Mouse (Mus musculus) myocyte (in vitro differentiated cells): ENCODE results near the gene Prkrip1. TPM values are rescaled to one million over a fixed set of nuclear protein-coding genes. Genes with fewer than 3 reads are reported as not detected.
A peak's percentile ranks its signal among the peaks of the same experiment; 100 is the strongest.

Experiments
- H3K27me3 ChIP-seq: one replicate; pipeline ENCODE4 v1.6.1; 2011; ENCODE audit not compliant: control insufficient read depth, insufficient read depth, insufficient read length
- H3K36me3 ChIP-seq: one replicate; pipeline ENCODE4 v1.6.1; 2011; ENCODE audit not compliant: control insufficient read depth, insufficient read depth
- H3K4me2 ChIP-seq: one replicate; pipeline ENCODE4 v1.6.1; 2011; ENCODE audit warnings: low read depth, control low read depth
- H3K4me3 ChIP-seq: one replicate; pipeline ENCODE4 v1.5.1; 2011; ENCODE audit warnings: mild to moderate bottlenecking, control low read depth, moderate library complexity
- H3K79me2 ChIP-seq: one replicate; pipeline ENCODE4 v1.6.1; 2011; ENCODE audit not compliant: control insufficient read depth, insufficient read depth
- H3ac ChIP-seq: one replicate; pipeline ENCODE4 v1.6.1; 2011; ENCODE audit not compliant: control insufficient read depth, insufficient read length
- CEBPB ChIP-seq: IDR thresholded peaks from 2 replicates; pipeline ENCODE4 v1.6.1; 2011; ENCODE audit warnings: mild to moderate bottlenecking, moderate library complexity; ENCODE audit not compliant: poor library complexity, insufficient read depth, severe bottlenecking
- E2F4 ChIP-seq: IDR thresholded peaks from one replicate; pipeline ENCODE4 v1.6.1; 2011; ENCODE audit warnings: mild to moderate bottlenecking, control low read depth, moderate library complexity; ENCODE audit not compliant: insufficient read depth
- MAX ChIP-seq: IDR thresholded peaks from one replicate; pipeline ENCODE4 v1.6.1; 2011; ENCODE audit warnings: low read depth, mild to moderate bottlenecking, control low read depth
- MYOD1 ChIP-seq, 3 experiments: IDR thresholded peaks; one replicate each; pipeline ENCODE4 v1.6.1; 2011; ENCODE audit warnings: control low read depth in 2 of 3, low read depth in 2 of 3, mild to moderate bottlenecking in 2 of 3, moderate library complexity in 1 of 3; ENCODE audit not compliant: insufficient read length in 2 of 3, control insufficient read depth in 1 of 3
- MYOG ChIP-seq, 3 experiments: IDR thresholded peaks; one replicate each; pipeline ENCODE4 v1.6.1; 2011; ENCODE audit warnings: control low read depth in 2 of 3, low read depth in 2 of 3, mild to moderate bottlenecking in 2 of 3; ENCODE audit not compliant: insufficient read length in 2 of 3, control insufficient read depth in 1 of 3, insufficient read depth in 1 of 3
- POLR2A ChIP-seq: IDR thresholded peaks from one replicate; pipeline ENCODE4 v1.6.1; 2011; ENCODE audit warnings: low read depth, mild to moderate bottlenecking, control low read depth, moderate library complexity; ENCODE audit not compliant: insufficient read length
- POLR2AphosphoS2 ChIP-seq: IDR thresholded peaks from one replicate; pipeline ENCODE4 v1.6.1; 2011; ENCODE audit warnings: low read depth, control low read depth; ENCODE audit not compliant: insufficient read length
- REST ChIP-seq: IDR thresholded peaks from one replicate; pipeline ENCODE4 v1.6.1; 2011; ENCODE audit warnings: mild to moderate bottlenecking, control low read depth, moderate library complexity; ENCODE audit not compliant: insufficient read depth, insufficient read length
- SRF ChIP-seq: IDR thresholded peaks from one replicate; pipeline ENCODE4 v1.6.1; 2011; ENCODE audit warnings: low read depth; ENCODE audit not compliant: control insufficient read depth, insufficient read length
- TCF12 ChIP-seq: IDR thresholded peaks from one replicate; pipeline ENCODE4 v1.6.1; 2011; ENCODE audit warnings: mild to moderate bottlenecking, control low read depth; ENCODE audit not compliant: poor library complexity, insufficient read depth, severe bottlenecking
- TCF3 ChIP-seq: IDR thresholded peaks from one replicate; pipeline ENCODE4 v1.6.1; 2011; ENCODE audit warnings: low read depth, control low read depth; ENCODE audit not compliant: insufficient read length
- USF1 ChIP-seq: IDR thresholded peaks from one replicate; pipeline ENCODE4 v1.6.1; 2011; ENCODE audit warnings: low read depth, mild to moderate bottlenecking, control low read depth, moderate library complexity
- polyA plus RNA-seq: library from polyadenylated mRNA; unstranded; fragments of >200 nt; fragmentation: generic; extraction: Trizol; gene quantifications from one replicate; pipeline ENCODE4 v1.2.1, GENCODE M21; 2012; ENCODE audit warnings: missing spikeins

Prkrip1 gene
- polyA plus RNA-seq, 1 experiment = 58.4 TPM

DNA sequence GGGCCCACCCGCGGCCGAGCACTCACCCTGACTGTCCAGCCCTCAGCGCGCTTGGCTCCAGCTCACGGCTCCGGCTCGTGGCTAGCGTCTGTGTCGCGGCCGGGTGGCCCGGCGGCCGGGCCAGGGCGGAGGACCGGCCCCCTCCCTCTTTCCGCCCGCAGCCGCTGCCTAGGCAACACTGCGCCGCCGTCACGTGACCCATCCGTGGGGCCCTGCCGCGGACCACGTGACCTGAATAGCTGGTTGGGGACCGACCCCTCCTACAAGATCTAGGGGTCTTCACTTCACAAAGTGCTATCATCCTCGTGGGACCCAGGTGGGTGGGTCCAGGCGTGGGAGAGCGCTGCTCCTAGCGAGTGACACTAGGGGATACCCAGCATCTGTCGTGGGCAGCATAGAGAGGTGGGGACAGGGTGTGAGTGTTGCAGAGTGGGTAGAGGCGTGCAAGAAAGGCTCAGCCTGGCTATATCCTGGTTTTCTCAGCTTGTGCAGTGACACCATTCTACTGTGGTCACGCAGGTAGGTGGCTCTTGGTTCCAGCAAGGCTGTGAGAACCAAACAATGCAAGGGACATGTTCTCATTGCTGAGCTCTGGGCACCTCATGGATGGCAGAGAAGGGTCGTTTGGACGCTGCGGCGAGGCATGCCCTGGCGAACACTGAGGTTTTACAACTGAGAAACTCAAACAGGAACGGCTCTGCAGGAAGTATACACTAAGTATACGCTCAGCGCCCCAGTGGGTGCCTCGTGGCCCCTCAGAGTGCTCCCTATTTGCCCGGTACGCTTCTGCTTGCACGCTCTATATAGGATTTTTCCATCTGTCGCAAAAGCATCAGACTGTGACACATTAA lies 28.0 kb downstream of the Prkrip1 start, which contains the start of gene Orai2:
Orai2 (minus strand) TSS at position 202 of the 851 bp plus-strand sequence.
- Histone ChIP-seq H3ac (peak within 1 kb of the TSS; percentile 32), H3K36me3 (peaks cover 5% of the 10 kb centered on the region), H3K4me2 (peak within 1 kb of the TSS; percentile 92), H3K4me3 (peak within 1 kb of the TSS; percentile 67), H3K27me3 (no peaks in the 10 kb centered on the region), H3K79me2 (peaks cover 10% of the 10 kb centered on the region)
- TF ChIP-seq MAX = no peak
- no peak for TF ChIP-seq TCF12
- TF ChIP-seq TCF3 = no peak
- no peak for TF ChIP-seq SRF
- TF ChIP-seq MYOD1 (IDR thresholded peaks at IDR 0.05; ENCODE audit: control insufficient read depth in 1 of 3, insufficient read length in 2 of 3, low read depth in 2 of 3) = no peak
- peak; percentile 98 for TF ChIP-seq USF1
- no peak for TF ChIP-seq POLR2AphosphoS2
- TF ChIP-seq POLR2A = peak; percentile 56
- TF ChIP-seq MYOG (IDR thresholded peaks at IDR 0.05; ENCODE audit: control insufficient read depth in 1 of 3, insufficient read depth in 1 of 3, insufficient read length in 2 of 3, low read depth in 2 of 3) = no peak
- TF ChIP-seq CEBPB = no peak
- TF ChIP-seq E2F4 = no peak
- no peak for TF ChIP-seq REST

DNA sequence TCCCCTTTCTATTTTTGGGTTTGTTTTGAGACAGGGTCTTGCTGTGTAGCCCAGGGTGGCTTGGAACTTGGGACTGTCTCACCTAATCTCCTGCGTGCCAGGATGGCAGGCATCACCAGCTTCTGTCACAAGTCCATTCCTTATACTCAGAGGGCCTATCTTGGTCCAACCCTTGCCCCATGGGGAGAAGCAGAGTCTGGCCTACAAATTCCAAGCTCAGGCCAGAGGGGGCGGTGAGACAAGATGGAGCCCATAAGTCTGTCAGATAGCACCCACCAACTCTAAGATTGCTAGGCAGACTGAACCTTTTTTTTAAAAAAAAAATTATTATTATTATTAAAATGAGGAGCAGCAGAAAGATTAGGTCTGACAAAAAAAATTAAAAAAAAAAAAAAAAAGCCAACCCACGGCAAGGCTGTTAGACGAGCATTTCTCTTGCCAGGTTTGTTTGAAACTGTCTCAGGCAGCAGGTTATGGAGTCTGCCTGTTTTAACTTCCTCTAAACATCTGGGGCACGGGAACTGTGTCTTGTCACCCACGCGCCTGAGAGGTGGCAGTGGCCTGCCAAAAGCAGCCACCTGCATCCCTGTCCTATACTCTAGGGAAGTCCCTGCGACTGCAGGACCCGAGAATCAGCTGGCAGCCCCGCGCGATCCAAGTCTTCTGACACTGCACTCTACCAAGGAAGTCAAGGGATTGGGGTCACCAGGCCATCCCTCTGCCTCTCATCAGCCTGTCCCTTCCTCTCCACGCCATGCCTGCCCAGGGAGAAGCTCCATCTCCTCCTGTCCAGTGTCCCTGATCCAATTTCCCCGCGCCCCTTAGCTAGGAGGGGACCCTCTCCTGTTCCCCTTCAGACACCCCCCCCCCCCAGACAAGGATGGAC lies 28.9 kb downstream of the Prkrip1 start:
- Histone ChIP-seq H3K36me3 (peaks cover 5% of the 10 kb centered on the region), H3K4me3 (peak overlapping the region; percentile 67), H3K27me3 (no peaks in the 10 kb centered on the region), H3ac (peak overlapping the region; percentile 32), H3K4me2 (peak overlapping the region; percentile 83), H3K79me2 (peaks cover 10% of the 10 kb centered on the region)
- no peak for TF ChIP-seq MYOD1 (IDR thresholded peaks at IDR 0.05; ENCODE audit: control insufficient read depth in 1 of 3, insufficient read length in 2 of 3, low read depth in 2 of 3)
- no peak for TF ChIP-seq POLR2A
- no peak for TF ChIP-seq SRF
- TF ChIP-seq E2F4 = no peak
- no peak for TF ChIP-seq TCF3
- no peak for TF ChIP-seq TCF12
- no peak for TF ChIP-seq POLR2AphosphoS2
- no peak for TF ChIP-seq MYOG (IDR thresholded peaks at IDR 0.05; ENCODE audit: control insufficient read depth in 1 of 3, insufficient read depth in 1 of 3, insufficient read length in 2 of 3, low read depth in 2 of 3)
- no peak for TF ChIP-seq MAX
- no peak for TF ChIP-seq CEBPB

DNA sequence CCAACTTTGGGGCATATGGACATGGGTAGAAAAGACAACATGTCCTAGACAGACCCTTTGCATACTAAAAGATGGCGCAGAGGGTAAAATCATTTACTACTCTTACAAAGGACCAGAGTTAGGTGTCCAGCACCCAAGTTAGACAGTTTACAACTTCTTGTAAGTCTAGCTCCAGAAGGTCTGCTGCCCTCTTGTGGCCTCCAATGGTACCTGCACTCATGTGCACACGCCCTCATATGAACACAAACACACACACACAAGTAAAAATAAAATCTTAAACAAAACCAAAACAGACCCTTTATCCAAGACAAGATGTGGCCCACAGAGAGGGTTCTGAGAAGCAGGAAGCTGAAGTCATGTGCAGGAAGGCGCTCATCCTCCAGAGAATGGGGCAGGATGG lies 30.7 kb downstream of the Prkrip1 start:
- Histone ChIP-seq H3K79me2 (peaks cover 10% of the 10 kb centered on the region), H3ac (no peak overlapping the region), H3K27me3 (no peaks in the 10 kb centered on the region), H3K4me2 (no peak overlapping the region), H3K36me3 (peaks cover 5% of the 10 kb centered on the region), H3K4me3 (no peak overlapping the region)
- TF ChIP-seq USF1 = no peak
- TF ChIP-seq TCF12 = no peak
- no peak for TF ChIP-seq REST
- TF ChIP-seq SRF = no peak
- no peak for TF ChIP-seq CEBPB
- no peak for TF ChIP-seq MAX
- TF ChIP-seq POLR2AphosphoS2 = no peak
- TF ChIP-seq E2F4 = no peak
- no peak for TF ChIP-seq TCF3
- no peak for TF ChIP-seq MYOG (IDR thresholded peaks at IDR 0.05; ENCODE audit: control insufficient read depth in 1 of 3, insufficient read depth in 1 of 3, insufficient read length in 2 of 3, low read depth in 2 of 3)
- TF ChIP-seq MYOD1 (IDR thresholded peaks at IDR 0.05; ENCODE audit: control insufficient read depth in 1 of 3, insufficient read length in 2 of 3, low read depth in 2 of 3) = no peak
- no peak for TF ChIP-seq POLR2A

DNA sequence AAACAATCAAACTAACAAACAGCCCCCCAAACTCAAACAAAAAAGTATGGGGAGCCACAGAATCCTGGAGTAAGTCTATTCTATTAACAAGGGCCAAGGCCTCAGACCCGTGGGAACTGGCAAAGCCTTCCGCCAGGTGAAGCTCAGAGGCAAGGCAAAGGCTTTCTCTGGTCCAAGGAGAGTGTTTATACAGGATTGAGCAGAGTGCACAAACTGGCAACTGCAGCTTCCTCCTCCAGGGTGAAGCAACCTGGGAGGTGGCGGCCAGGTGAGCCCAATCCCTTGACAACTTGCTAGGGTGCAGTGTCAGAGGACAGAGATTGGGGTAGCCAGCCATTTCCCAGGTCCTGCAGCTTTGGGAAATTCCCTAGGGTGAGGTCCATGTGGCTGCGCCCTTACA lies 31.5 kb downstream of the Prkrip1 start:
- Histone ChIP-seq H3K4me3 (no peak overlapping the region), H3K36me3 (peaks cover 5% of the 10 kb centered on the region), H3K4me2 (no peak overlapping the region), H3K27me3 (no peaks in the 10 kb centered on the region), H3ac (no peak overlapping the region), H3K79me2 (peaks cover 10% of the 10 kb centered on the region)
- no peak for TF ChIP-seq POLR2A
- no peak for TF ChIP-seq MYOD1 (IDR thresholded peaks at IDR 0.05; ENCODE audit: control insufficient read depth in 1 of 3, insufficient read length in 2 of 3, low read depth in 2 of 3)
- TF ChIP-seq CEBPB = no peak
- TF ChIP-seq SRF = no peak
- no peak for TF ChIP-seq E2F4
- no peak for TF ChIP-seq POLR2AphosphoS2
- no peak for TF ChIP-seq MYOG (IDR thresholded peaks at IDR 0.05; ENCODE audit: control insufficient read depth in 1 of 3, insufficient read depth in 1 of 3, insufficient read length in 2 of 3, low read depth in 2 of 3)
- TF ChIP-seq MAX = no peak
- no peak for TF ChIP-seq TCF3
- TF ChIP-seq TCF12 = no peak
